In genomic region chr5:89044801-89045200, GRCm38 (mm10) we compare ENCODE assay signal across 21 mouse cellular contexts.
DNase-seq lines count a peak whose midpoint lies in the region; ATAC-seq and TF ChIP-seq lines count a peak whose summit lies in the region.
"Had no signal": no experiment of that assay in that cellular context is flagged by ENCODE, and none has a peak within 500 bp of the region (broad histone marks: within the 10 kb centered on the region; RNA-seq: fewer than 3 reads in every experiment).

No protein-coding gene starts in this region.

- H3K27ac ChIP-seq in lung, embryonic 16.5 days (ENCODE audit: low read length): 0 out of 2 replicates have a peak overlapping the region, but pooled peaks have one; percentile 78
- no peak overlapping the region for H3K27ac ChIP-seq in intestine, postnatal 0 days (ENCODE audit: low read depth, low read length)
- H3K27ac ChIP-seq: embryonic facial prominence, embryonic 12.5 days; forebrain, embryonic 13.5 days; left cerebral cortex, adult 2 months had no signal

- H3K4me2 ChIP-seq in lung, embryonic 16.5 days (ENCODE audit: low read depth, low read length): no peak overlapping the region
- no peak overlapping the region for H3K4me2 ChIP-seq in intestine, postnatal 0 days (replicated peaks; ENCODE audit: low read depth)
- H3K4me2 ChIP-seq: embryonic facial prominence, embryonic 12.5 days; forebrain, embryonic 13.5 days; liver, embryonic 11.5 days had no signal

- H3K4me3 ChIP-seq in lung, embryonic 16.5 days (ENCODE audit: low read length): no peak overlapping the region
- H3K4me3 ChIP-seq in intestine, postnatal 0 days (ENCODE audit: low read depth, low read length): no peak overlapping the region
- H3K4me3 ChIP-seq: embryonic facial prominence, embryonic 12.5 days; erythroblast, embryonic 14.5 days; forebrain, embryonic 13.5 days; left cerebral cortex, adult 2 months had no signal

- 90% methylated on average over 5 of the region's 5 CpGs for WGBS in lung, embryonic 16.5 days
- WGBS in intestine, postnatal 0 days: 76% methylated on average over 5 of the region's 5 CpGs

- H3K4me1 ChIP-seq in lung, embryonic 16.5 days (replicated peaks; ENCODE audit: control insufficient read depth, insufficient read depth, low read length): peaks cover 16% of the 10 kb centered on the region
- H3K4me1 ChIP-seq in intestine, postnatal 0 days (replicated peaks; ENCODE audit: control insufficient read depth, insufficient read depth, low read length): no peaks in the 10 kb centered on the region
- H3K4me1 ChIP-seq: embryonic facial prominence, embryonic 12.5 days had no signal

- no peak for TF ChIP-seq CTCF in intestine, postnatal 0 days (IDR thresholded peaks at IDR 0.05; ENCODE audit: low read depth)

- peak; percentile 6 for DNase-seq in CD4-positive, CD25-positive, alpha-beta regulatory T cell, adult 2 months (ENCODE audit: low read depth, low spot score)
- DNase-seq in lung, postnatal 14 days: no peak
- peak; percentile 60 for DNase-seq in T-cell, adult 2 months (ENCODE audit: low spot score)
- DNase-seq in thymus, postnatal 0 days (ENCODE audit: low spot score): peak; percentile 14
- no peak for DNase-seq in right cerebral cortex, postnatal 36 days (ENCODE audit: low spot score in 2 of 2)
- DNase-seq: cerebellum, adult 8-10 months; gastrocnemius, postnatal 10 days; heart, adult 11 months; kidney, adult 8-10 months; kidney, postnatal 14 days; layer of hippocampus, adult 9-11 months; left cerebral cortex, postnatal 4 days; lung, adult 18-20 months had no signal

- no peaks in the 10 kb centered on the region for H3K9me3 ChIP-seq in lung, embryonic 16.5 days (ENCODE audit: control insufficient read depth, low read length)
- no peaks in the 10 kb centered on the region for H3K9me3 ChIP-seq in intestine, postnatal 0 days (ENCODE audit: control insufficient read depth)
- H3K9me3 ChIP-seq: embryonic facial prominence, embryonic 12.5 days; forebrain, embryonic 13.5 days had no signal

- H3K36me3 ChIP-seq in lung, embryonic 16.5 days (ENCODE audit: control insufficient read depth, insufficient read depth, low read length): no peaks in the 10 kb centered on the region
- H3K36me3 ChIP-seq in intestine, postnatal 0 days (ENCODE audit: control insufficient read depth, insufficient read depth): no peaks in the 10 kb centered on the region
- H3K36me3 ChIP-seq: embryonic facial prominence, embryonic 12.5 days had no signal

- no peaks in the 10 kb centered on the region for H3K27me3 ChIP-seq in lung, embryonic 16.5 days (ENCODE audit: control insufficient read depth, insufficient read depth, low read depth, low read length)
- no peaks in the 10 kb centered on the region for H3K27me3 ChIP-seq in intestine, postnatal 0 days (replicated peaks; ENCODE audit: control insufficient read depth, insufficient read depth, low read length)
- H3K27me3 ChIP-seq: embryonic facial prominence, embryonic 12.5 days; forebrain, embryonic 13.5 days had no signal

- no peak for ATAC-seq in CD4-positive, CD25-positive, alpha-beta regulatory T cell, adult 4 months
- ATAC-seq in lung, embryonic 16.5 days (ENCODE audit: low read depth): no peak
- no peak for ATAC-seq in intestine, postnatal 0 days
- ATAC-seq: forebrain, embryonic 13.5 days had no signal

- no peak overlapping the region for H3K9ac ChIP-seq in lung, embryonic 16.5 days (ENCODE audit: low read length)
- no peak overlapping the region for H3K9ac ChIP-seq in intestine, postnatal 0 days (ENCODE audit: low read depth, low read length)
- H3K9ac ChIP-seq: embryonic facial prominence, embryonic 12.5 days; forebrain, embryonic 13.5 days had no signal

Comparison
In these comparisons a context has a peak if more than half of its experiments do, and no peak if none do; other contexts are left out.
1. DNase-seq: peak in CD4-positive, CD25-positive, alpha-beta regulatory T cell, adult 2 months (single experiment), T-cell, adult 2 months (single experiment) and thymus, postnatal 0 days (single experiment); none in lung, postnatal 14 days (single experiment) and right cerebral cortex, postnatal 36 days (0 of 2).